Mouse (Mus musculus) embryo, embryonic 10 days (tissue): Measurements from ENCODE around the gene Cfap73.
A peak's percentile ranks its signal among the peaks of the same experiment; 100 is the strongest.

Experiments
- DNase-seq: peaks from one replicate; pipeline ENCODE4 v3.0.0-alpha.2; 2015; ENCODE audit warnings: low spot score

Cfap73 gene

GRCm38 (mm10) chr5:120586741-120587615, 47.1 kb downstream of the Cfap73 start:
- peak; percentile 57 for DNase-seq

DNA sequence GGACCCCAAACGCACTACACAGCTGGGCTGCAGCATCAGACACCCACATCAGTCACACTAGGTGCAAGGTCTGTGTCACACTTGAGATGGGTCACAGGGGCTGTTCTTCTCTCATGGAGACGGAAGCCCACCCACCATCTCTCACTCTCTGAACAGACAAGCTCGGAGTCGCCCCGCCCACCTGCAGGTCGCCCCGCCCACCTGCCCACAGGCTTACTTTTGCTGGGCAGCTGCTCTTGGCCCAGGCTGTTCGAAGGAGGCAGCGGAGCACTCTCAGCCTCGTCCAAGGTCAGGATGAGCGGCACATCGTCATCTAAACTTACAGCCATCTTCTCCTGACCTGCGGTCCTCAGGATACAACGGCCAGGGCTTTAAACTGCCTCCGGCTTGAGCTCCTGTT, 49.1 kb downstream of the Cfap73 start:
- DNase-seq = peak; percentile 69

DNA sequence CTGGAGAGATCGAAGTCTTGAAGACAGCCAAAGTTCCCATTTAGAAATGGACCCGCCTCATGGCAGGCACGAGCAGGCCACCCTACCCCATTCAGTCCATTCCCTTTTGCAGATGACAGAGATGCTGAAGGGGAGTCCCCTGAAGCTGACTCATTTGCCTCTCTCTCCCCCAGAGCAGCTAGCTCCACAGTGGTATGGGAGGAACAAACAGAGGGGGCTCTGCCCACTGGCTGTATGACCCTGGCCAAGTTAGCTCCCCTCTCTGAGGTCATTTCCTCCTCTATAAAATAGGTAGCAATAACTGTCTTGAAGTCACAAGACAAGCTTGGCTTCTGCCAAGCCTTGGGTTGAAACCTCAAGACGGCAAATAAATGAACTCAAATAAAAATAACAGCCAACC, 50.5 kb downstream of the Cfap73 start:
- no peak for DNase-seq

DNA sequence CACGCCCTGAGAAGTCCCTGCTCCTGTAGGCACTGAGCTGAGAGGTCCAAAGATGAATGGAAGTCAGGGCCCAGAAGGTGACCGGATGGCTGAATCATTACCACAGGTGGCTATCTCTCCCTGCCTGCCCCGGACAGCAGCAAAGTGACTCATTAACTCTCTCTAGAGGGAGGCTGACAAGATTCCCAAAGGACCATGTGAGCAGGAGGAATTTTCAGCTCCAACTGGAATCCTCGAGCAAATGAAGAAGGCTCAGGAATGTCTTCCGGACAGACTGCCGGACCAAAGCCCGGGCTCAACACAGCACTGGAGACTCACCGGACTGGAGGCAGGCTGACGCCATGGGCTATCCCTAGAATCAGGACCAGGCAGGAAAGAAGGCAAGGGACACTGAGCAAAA, 52.0 kb downstream of the Cfap73 start:
- DNase-seq = no peak

- no peak for DNase-seq
Measured at GRCm38 (mm10) chr5:120579898-120580626, 54.0 kb downstream of the Cfap73 start.

DNA sequence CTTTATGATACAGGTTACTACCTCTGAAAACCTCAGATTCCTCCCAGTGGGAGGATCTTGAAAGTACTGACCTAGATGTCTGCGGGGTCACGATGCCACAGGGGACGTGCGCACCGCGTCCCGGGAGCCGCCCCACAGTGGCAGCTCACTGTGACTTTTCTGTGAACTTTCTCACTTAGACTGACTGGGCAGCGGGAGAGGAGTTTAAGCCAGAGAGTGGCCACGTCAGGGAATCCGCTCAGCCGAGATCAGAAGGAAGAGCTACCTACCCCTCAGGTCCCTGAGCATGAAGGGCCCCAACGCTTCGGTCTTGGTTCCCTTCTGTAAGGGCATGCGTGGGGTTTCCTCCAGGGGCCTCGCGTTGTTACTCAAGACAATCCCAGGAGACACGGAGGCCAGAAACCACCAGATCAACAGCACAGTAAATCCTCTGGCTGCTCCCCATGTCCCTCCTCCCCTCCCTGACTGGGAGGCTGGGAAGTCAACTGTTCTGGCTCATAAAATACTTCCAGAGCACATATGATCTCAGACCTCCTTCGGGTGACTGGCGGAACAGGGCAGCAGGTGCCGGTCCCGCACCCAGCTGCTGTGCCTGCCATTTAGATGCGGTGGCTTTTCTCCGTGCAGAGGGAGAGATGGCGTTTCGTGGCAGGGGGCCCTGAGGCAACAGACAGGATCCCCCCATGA, 54.7 kb downstream of the Cfap73 start:
- DNase-seq = no peak

- DNase-seq = peak; percentile 54
Measured at GRCm38 (mm10) chr5:120578504-120579081, 55.4 kb downstream of the Cfap73 start.
